In genomic region chr9:51766175-51767062, GRCm38 (mm10) we compare ENCODE assay signal across 8 mouse cellular contexts. TPM values are rescaled to one million over a fixed set of nuclear protein-coding genes. Genes with fewer than 3 reads are reported as not detected.
A peak's percentile ranks its signal among the peaks of the same experiment; 100 is the strongest.
DNase-seq lines count a peak whose midpoint lies in the region; ATAC-seq lines count a peak whose summit lies in the region.

No protein-coding gene starts in this region.

- peak overlapping the region; percentile 82 for H3K4me2 ChIP-seq in forebrain, embryonic 14.5 days (ENCODE audit: low read length)
- peak overlapping the region; percentile 97 for H3K4me2 ChIP-seq in stomach, embryonic 16.5 days (ENCODE audit: low read depth, low read length)

- H3K4me1 ChIP-seq in forebrain, embryonic 14.5 days (ENCODE audit: control insufficient read depth, insufficient read depth, low read length), result peaks cover 6% of the 10 kb centered on the region; the same call in 1 of the 2 replicates
- H3K4me1 ChIP-seq in stomach, embryonic 16.5 days (ENCODE audit: control insufficient read depth, insufficient read depth, low read length), result peaks cover 11% of the 10 kb centered on the region; the same call in 1 of the 2 replicates

- peak; percentile 26 for DNase-seq in kidney, postnatal 10 days
- no peak for DNase-seq in kidney, adult 11 months
- DNase-seq in forebrain, embryonic 14.5 days (ENCODE audit: low spot score), result peak; percentile 67
- peak; percentile 36 to 54 for DNase-seq in layer of hippocampus, postnatal 10 days (ENCODE audit: low spot score in 2 of 2)
- DNase-seq in mesoderm, embryonic 11.5 days (ENCODE audit: low read depth, low spot score), result peak; percentile 70
- no peak for DNase-seq in urinary bladder, postnatal 25 days (ENCODE audit: low spot score)

- WGBS in forebrain, embryonic 14.5 days, result under 1% methylated on average over 27 of the region's 29 CpGs
- WGBS in stomach, embryonic 16.5 days, result 1% methylated on average over 29 of the region's 29 CpGs

- H3K9me3 ChIP-seq in forebrain, embryonic 14.5 days (replicated peaks; ENCODE audit: control insufficient read depth, low read length), result no peaks in the 10 kb centered on the region
- no peaks in the 10 kb centered on the region for H3K9me3 ChIP-seq in stomach, embryonic 16.5 days (replicated peaks; ENCODE audit: control insufficient read depth, low read length)

- no peaks in the 10 kb centered on the region for H3K36me3 ChIP-seq in forebrain, embryonic 14.5 days (ENCODE audit: control insufficient read depth, insufficient read depth, low read length)
- H3K36me3 ChIP-seq in stomach, embryonic 16.5 days (ENCODE audit: control insufficient read depth, insufficient read depth, low read length), result no peaks in the 10 kb centered on the region

- H3K27me3 ChIP-seq in forebrain, embryonic 14.5 days (replicated peaks; ENCODE audit: control insufficient read depth, insufficient read depth, low read length), result 0 out of 2 replicates have a peak, but pooled peaks cover 5% of the 10 kb centered on the region
- H3K27me3 ChIP-seq in stomach, embryonic 16.5 days (ENCODE audit: control insufficient read depth, insufficient read depth, low read length), result peaks cover 29% of the 10 kb centered on the region

- H3K27ac ChIP-seq in forebrain, embryonic 14.5 days (ENCODE audit: low read depth, low read length), result no peak overlapping the region
- no peak overlapping the region for H3K27ac ChIP-seq in stomach, embryonic 16.5 days (ENCODE audit: low read length)

- peak overlapping the region; percentile 71 for H3K9ac ChIP-seq in forebrain, embryonic 14.5 days (ENCODE audit: low read length)
- H3K9ac ChIP-seq in stomach, embryonic 16.5 days (ENCODE audit: low read length), result peak overlapping the region; percentile 74

- peak overlapping the region; percentile 65 for H3K4me3 ChIP-seq in forebrain, embryonic 14.5 days (ENCODE audit: low read depth, low read length)
- peak overlapping the region; percentile 60 for H3K4me3 ChIP-seq in stomach, embryonic 16.5 days (replicated peaks; ENCODE audit: low read length)

- 0 out of 2 replicates have a peak, but pooled peaks have one; percentile 28 for ATAC-seq in cerebellum, adult (ENCODE audit: insufficient number of reproducible peaks, low FRiP score, low TSS enrichment)
- ATAC-seq in forebrain, embryonic 14.5 days, result no peak
- ATAC-seq in stomach, embryonic 16.5 days (ENCODE audit: insufficient read depth, low FRiP score), result no peak

RNA-seq across cellular contexts. Expression of gene Arhgap20, which starts 1.3 kb away (rescaled TPM):
- polyA plus RNA-seq in forebrain, embryonic 14.5 days (2014; fragmentation: Nextera tagmentation; extraction: Ambion mirVana), result 6.6 and 12.2 TPM in 2 replicates
- total RNA-seq in layer of hippocampus, postnatal 10 days (2021), result 10 to 100 TPM; 51.1 to 57.7 TPM
- polyA plus RNA-seq in stomach, embryonic 16.5 days (2015; fragmentation: Nextera tagmentation; extraction: Ambion mirVana), result 2.7 and 3.5 TPM in 2 replicates

Comparison
In these comparisons a context has a peak if more than half of its experiments do, and no peak if none do; other contexts are left out.
1. DNase-seq: peak in kidney, postnatal 10 days (single experiment), forebrain, embryonic 14.5 days (single experiment), layer of hippocampus, postnatal 10 days (2 of 2) and mesoderm, embryonic 11.5 days (single experiment); none in kidney, adult 11 months (single experiment) and urinary bladder, postnatal 25 days (single experiment).